Mouse (Mus musculus): ENCODE data around the gene Esr2.
"Not testable (repeated sequence)": the region's sequence is repeated elsewhere in the genome, so short reads cannot be mapped to it uniquely, and the experiment has no call there.

Gene Esr2

DNA sequence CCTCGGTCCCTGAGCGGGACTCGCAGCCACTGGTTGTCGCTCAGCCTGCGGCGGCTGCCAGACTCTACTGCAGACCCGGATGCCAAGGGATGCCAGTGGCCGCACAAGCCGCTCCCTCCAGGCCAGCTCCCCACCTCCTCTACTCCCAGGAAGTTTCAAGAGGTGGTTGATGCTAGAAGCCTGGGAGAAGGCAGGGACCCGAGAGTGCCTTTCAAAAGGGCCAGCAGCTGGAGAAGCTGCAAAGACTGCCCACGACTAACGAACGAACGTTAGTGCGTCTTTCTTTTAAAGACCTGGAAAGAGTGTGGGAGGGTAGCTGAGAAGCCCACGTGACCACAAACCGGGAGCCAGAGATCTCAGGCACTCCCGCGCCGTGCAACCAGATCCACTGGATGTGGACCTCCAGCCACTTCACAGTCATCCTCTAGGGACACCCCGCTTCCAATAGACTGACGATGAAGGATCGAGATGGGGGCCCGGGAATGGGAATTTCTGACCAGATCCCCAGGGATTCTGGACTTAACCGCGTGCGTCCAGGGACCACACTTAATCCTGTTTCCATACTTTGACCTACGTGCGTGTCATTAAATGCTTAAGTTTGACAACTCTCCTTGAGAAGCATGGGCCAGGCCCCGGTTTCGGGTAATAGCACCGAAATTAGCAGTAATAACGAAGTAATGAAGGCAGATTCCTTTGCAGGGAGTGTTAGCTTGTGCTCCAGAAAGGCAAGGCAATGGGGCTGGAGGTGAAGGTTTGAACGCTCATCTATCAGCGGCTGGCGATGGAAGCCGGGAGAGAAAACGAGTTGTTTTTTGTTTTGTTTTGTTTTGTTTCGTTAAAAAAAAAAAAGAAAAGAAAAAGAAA is at the start of gene Esr2:
Gene Esr2, minus strand, starts transcription at position 260 of the 864 bp plus-strand sequence.
- peak; percentile 9 to 13 for DNase-seq (ENCODE audit: low spot score in 2 of 2)

DNA sequence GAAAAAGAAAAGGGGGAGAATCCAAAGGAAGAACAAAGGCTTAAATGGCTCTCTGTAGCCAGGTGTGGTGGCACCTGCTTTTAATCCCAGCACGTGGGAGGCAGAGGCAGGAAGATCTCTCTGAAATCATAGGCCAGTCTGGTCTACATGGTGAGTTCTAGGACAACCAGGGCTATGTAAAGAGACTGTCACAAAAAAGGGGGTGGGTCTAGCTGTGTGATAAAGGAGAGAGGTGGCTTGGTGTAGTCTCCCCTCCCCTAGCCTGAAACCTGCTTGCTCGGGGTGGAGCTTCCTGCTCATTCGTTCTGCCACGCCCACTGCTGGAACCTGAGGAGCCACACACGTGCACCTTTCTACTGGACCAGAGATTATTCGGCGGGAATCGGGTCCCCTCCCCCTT is 45.0 kb upstream of the Esr2 start:
- DNase-seq (ENCODE audit: low spot score in 2 of 2): not testable (repeated sequence)

- DNase-seq (ENCODE audit: low spot score in 2 of 2): no peak
These were observed 39.7 kb upstream of the Esr2 start for GRCm38 (mm10) chr12:76216716-76217115.

- no peak for DNase-seq (ENCODE audit: low spot score in 2 of 2)
These were observed 38.1 kb upstream of the Esr2 start for GRCm38 (mm10) chr12:76215121-76215520.

DNA sequence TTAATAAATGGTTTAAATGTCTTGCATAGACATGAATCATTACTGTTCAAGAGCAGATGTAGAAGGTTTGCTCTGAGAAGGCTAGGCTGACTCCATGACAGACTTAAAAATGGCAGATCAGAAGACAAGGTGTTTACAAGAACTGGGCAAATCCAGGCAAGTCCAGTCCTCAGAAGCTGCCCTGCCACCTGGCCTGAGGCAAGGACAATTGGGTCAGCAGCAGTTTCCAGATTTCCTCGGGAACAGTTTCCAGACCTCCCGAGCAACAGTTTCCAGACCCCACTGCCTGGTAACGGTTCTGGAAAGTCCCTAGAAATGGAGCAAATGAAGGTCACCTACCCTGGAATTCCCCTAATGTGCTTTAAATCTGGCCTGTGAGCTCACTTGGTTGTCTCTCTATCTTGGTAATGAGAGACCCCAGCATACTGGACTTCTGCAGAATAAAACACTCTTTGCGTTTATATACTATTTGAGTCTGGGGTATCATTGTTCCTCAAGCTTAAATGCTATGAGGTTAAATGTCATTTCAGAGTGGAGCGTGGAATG is 32.4 kb upstream of the Esr2 start:
- no peak for DNase-seq (ENCODE audit: low spot score in 2 of 2)

- DNase-seq (ENCODE audit: low spot score in 2 of 2): no peak
These were observed 23.3 kb upstream of the Esr2 start for GRCm38 (mm10) chr12:76200326-76200725.

DNA sequence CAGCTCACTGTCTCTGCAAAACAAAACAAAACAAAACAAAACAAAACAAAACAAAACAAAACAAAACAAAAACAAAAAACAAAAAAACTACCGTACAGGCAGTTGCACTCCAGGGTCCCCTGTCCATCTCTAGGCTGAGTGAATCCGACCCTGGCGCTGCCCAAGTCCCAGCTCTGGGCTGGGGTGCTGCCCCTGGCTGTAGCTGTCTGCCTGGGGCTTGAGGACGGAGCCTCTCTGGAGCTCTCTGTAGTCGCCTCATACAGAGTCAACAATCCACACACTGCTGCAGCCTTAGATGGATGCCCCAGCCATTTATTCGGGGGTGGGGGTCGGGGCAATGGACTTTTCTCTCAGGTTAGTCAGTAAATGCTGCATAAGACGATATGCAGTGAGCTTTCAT is 20.0 kb upstream of the Esr2 start:
- DNase-seq (ENCODE audit: low spot score in 2 of 2): no peak

DNA sequence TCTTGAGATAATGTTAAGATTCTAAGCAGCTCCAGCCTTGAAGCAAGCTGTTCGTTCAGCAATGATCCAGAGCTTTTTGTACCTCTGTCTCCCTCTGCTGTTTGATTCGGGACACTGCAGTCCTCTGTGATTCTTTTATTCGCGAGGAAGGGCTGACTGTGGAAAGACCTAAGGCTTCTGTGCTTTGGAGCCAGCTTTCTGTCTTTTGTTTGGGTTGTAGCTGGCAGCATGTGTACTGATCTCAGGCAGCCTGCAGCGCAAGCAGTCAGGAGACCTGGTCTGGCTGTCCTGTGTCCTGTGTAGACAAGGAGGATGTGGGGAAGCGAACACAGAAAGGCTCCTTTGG is 19.6 kb upstream of the Esr2 start:
- DNase-seq (ENCODE audit: low spot score in 2 of 2): peak; percentile 63 to 67

DNA sequence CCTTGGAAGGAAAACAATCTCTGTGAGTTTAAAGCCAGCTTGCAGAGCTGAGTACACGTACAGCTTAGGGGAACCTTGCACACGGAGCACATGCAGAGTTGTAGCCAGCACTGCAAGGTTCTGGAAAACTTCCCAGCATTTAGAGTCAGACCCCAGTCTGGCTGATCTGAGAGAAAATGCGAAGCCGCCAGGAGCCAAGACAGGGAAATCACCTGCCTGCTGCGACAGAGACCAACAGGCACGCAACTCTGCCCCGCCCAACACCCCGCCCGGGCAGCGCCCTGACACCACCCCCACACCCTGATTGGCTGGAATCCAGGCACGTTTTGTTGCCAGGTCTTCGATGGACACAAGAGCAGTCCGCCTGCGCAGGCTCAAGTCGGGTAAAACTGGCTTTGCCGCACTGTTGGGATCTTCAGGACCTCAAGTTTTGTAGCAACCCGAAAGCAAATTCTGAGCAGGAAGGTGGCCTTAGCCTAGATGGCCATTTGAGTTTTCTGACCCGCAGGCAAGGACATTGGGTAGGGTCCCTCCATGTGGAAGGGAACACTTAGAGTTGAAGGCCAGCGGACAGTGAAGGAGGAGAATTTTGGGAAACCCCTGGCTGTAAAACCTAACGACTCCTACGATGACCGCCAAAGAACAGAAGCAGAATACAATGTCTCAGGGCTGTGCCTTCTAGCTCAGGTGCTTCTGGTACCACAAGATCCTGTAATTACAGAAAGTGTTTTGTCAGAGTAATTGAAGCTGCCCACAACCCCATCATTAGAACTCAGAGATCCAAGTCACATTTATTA is 19.1 kb upstream of the Esr2 start:
- peak; percentile 69 to 73 for DNase-seq (ENCODE audit: low spot score in 2 of 2)

DNA sequence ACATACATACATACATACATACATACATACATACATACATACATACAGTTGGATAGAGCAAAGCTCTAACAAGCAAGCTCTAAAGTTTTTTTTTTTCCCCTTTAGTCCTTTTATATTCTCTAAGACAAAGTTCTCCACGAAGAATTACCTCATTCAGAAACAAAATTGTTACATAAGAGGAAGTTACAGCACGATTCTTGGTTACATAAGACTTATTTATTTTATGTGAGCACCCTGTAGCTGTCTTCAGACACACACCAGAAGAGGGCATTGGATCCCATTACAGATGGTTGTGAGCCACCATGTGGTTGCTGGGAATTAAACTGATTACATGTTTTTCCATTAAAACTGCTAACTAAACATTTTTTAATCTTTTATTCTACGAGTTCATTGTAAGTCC is 17.5 kb upstream of the Esr2 start:
- no peak for DNase-seq (ENCODE audit: low spot score in 2 of 2)

DNA sequence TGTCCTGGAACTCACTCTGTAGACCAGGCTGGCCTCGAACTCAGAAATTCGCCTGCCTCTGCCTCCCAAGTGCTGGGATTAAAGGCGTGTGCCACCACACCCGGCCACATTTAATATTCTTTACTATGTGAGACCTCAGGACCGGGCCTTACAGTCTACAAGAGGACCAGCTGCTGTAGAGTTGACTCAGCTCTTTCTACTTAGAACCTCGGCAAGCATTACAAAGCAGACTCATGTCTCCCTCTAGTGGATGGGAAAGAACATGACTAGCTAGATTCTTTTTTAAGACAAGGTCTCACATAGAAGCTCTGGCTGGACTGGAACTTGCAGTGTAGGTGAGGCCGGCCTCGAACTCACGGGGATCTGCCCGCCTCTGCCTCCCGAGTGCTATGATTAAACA is 13.9 kb upstream of the Esr2 start:
- DNase-seq (ENCODE audit: low spot score in 2 of 2): peak; percentile 18 to 19

DNA sequence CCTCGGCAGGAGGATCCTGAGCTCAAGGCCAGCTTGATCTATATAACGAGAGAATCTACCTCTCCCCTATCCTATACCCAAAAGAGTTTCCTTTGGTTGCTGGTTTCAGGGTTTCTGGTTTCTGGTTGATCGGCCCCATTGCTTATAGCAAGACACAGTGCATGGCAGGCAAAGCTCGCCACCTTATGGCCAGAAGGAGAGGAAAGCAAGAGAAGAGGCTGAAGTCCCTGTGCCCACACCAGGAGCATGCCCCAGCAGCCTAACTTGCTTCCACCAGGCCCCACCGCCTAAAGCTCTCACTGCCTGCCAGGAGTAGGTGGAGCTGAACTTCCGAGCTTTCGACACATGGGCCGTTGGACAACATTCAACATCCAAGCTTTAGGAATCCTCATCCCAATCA is 10.8 kb upstream of the Esr2 start:
- DNase-seq (ENCODE audit: low spot score in 2 of 2): no peak

DNA sequence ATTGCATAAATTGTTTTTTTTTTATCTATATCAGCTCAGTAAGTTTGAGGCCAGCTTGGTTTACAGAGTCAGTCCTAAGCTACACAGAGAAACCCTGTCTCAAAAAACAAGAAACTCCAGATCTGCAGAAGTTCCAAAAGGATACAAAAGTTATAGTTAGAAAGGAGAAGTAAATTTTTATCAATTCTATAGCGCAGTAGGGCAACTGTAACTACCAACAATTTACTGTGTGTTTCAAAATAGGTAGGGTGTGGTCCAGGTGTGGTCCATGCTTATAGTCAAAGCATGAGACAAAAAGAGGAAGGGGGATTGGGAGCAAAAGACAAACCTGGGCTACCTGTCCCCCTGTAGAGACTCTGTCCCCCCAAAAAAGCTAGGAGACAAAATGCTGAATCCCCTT is 9.4 kb upstream of the Esr2 start:
- no peak for DNase-seq (ENCODE audit: low spot score in 2 of 2)

- DNase-seq (ENCODE audit: low spot score in 2 of 2): no peak
These were observed 8.2 kb upstream of the Esr2 start for GRCm38 (mm10) chr12:76185167-76185816.

DNA sequence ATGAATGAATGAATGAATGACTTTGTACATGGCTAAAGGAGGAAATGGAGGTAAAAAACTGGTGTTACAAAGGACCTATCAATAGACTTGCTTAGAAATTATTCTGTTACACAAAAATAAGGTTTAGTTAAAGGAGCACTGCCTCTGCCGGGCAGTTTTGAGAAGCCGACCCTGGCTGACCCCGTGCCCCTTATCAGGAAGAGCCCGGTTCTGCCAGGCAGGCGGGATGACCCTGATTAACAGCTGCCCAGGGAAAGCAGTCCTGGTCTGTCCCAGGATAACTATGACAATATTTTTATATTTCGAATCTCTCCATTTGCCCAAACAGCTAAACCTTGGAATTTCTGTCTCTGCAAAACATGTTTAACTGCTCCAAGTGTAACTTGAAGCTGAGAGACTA is 7.2 kb upstream of the Esr2 start:
- DNase-seq (ENCODE audit: low spot score in 2 of 2): no peak

GRCm38 (mm10) chr12:76182831-76183230 is 5.8 kb upstream of the Esr2 start:
- no peak for DNase-seq (ENCODE audit: low spot score in 2 of 2)

DNA sequence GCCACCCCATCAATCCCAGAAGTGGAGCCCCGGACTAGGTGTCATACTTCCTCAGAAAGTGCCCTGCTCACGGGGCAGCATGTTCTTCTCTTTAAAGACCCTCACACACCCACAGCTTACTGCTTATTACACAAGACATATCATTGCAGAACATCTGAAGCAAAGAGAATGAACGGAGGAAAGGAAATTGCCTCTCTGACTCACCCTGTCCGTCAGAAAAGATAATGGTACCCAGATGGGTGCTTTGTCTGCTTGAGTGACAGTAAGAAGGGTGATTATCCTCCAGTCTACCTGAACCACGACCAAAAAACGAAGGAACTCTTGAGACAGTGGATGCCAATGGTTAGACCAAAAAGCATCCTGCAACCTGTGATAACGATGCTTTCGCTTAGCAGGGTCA is 4.4 kb upstream of the Esr2 start:
- no peak for DNase-seq (ENCODE audit: low spot score in 2 of 2)

- no peak for DNase-seq (ENCODE audit: low spot score in 2 of 2)
These were observed 3.4 kb upstream of the Esr2 start for GRCm38 (mm10) chr12:76180442-76180841.

- no peak for DNase-seq (ENCODE audit: low spot score in 2 of 2)
These were observed 2.5 kb upstream of the Esr2 start for GRCm38 (mm10) chr12:76179527-76179926.

DNA sequence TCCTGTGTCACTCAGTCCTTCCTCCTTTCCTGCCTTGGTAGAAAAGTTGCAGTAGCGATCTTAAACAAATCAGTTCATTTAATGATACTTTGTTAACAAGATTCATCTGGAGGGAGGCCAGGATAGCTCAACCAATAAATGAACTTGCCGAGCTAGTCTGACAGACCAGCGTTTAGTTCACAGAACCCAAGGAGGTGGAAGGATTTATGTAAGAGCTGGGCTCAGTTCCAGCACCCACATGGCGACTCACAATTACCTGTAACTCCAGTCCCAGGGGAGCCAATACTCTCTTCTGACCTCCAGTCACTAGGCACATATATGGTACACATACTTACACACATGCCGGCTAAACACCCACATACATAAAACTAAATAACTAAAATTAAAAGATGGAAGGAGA is 2.0 kb upstream of the Esr2 start:
- no peak for DNase-seq (ENCODE audit: low spot score in 2 of 2)

GRCm38 (mm10) chr12:76177864-76178518 is 932 bp upstream of the Esr2 start:
- DNase-seq (ENCODE audit: low spot score in 2 of 2): peak; percentile 32 to 57

DNA sequence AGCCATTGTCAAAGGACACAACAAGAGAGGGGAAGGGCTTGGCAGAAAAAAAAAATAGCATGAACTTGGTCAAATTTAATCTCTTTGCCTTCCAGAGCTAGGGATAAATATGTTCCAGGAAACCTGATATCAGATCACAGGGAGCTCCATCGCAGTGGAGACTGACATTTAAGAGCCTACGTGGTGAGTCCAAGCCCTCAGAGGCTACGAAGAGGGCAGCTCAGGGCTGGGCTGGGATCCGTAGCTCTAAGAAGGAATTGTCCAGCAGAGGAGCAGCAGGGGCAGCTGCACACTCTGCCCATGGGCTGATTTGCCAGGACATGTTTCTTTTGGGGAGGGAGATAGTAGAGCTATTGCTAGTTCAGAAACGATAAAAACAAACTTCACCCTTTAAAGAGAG is 11.4 kb downstream of the Esr2 start:
- no peak for DNase-seq (ENCODE audit: low spot score in 2 of 2)
